Mouse (Mus musculus) cerebellum, postnatal 14 days (tissue): ENCODE measurements around the gene Evx2.

Source experiments
- DNase-seq, 2 experiments: peaks; one replicate each; pipeline ENCODE4 v3.0.0; 2021; ENCODE audit warnings: mixed read lengths in 2 of 2

Gene Evx2

DNA sequence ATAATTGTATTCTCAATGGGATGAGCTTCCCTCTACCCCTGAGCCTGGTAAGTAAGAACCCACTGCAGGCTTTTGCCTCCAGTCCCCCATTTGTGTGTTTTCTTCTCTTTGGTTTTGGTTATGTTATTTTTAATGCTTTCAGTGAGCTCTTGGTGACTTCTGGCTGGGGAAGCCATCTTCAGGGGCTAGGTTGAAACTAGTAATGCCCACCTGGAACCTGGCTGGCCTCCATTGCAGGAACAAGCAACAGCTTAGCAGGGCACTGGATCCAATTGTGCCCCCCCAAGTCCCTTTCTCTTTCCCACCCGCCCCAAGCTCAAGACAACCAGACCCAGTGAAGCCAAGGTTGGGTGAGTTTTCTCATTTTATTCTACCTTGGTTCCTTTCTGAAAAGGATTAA lies 36.0 kb upstream of the Evx2 start:
- DNase-seq, result no peak

DNA sequence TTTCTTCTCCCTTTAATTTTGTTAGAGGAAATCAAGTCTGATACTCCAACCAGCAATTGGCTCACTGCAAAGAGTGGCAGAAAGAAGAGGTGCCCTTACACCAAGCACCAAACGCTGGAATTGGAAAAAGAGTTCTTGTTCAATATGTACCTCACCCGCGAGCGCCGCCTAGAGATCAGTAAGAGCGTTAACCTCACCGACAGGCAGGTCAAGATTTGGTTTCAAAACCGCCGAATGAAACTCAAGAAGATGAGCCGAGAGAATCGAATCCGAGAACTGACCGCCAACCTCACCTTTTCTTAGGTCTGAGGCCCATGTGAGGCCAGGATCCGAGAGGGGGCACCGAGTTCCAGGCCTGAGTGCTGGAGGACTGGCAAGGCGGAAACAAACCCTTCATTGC lies 34.7 kb upstream of the Evx2 start:
- DNase-seq, result peak in 1 of 2 experiments; percentile 24

DNA sequence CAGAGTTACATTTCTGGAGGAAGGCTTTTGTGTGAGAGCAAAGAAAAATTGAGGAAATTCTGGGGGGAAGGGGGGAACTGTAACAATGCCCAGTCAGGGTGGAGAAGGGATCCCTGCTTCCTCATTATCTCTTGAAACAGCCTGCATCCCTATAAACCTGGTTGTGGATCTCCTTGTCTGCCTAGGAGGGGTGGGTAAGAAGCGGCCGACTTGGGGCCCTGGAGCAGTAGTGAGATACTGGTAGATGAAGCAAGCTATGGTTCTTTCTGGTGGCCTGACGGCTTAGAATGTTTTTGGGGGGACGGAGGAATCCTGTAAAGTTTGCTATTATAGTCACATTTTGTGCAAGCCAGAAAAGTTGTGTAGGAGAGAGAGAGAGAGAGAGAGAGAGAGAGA lies 34.1 kb upstream of the Evx2 start:
- no peak for DNase-seq

DNA sequence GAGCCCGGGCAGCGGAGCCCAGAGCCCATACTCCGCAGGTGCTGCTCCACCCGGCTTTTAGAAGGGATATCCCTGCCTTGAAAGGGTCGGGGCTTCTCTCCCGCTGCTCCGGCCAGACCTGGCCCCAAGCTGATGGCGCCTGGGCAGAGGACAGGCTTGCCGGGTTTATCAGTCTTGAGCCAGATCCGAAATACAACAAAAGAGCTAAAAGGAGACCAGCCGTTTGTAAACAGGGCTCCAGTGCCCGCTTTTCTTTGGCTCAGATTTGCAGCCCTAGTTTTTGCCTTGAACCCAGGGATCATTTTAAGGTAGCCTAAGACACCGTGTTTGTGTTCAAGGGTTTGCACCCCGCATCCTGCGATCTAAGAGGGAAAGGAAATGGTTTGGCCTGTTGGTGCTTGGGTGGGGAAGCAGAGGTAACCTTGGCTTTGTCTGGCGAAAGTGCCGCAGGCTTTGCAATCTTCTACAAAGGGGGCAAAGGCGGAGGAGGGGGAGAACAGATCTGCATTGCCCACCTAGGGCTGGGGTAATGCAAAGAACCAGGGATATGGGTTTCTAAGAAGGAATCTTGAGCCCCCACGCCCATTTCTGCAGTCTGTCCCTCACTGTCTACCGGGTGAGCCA lies 33.6 kb upstream of the Evx2 start:
- no peak for DNase-seq

DNA sequence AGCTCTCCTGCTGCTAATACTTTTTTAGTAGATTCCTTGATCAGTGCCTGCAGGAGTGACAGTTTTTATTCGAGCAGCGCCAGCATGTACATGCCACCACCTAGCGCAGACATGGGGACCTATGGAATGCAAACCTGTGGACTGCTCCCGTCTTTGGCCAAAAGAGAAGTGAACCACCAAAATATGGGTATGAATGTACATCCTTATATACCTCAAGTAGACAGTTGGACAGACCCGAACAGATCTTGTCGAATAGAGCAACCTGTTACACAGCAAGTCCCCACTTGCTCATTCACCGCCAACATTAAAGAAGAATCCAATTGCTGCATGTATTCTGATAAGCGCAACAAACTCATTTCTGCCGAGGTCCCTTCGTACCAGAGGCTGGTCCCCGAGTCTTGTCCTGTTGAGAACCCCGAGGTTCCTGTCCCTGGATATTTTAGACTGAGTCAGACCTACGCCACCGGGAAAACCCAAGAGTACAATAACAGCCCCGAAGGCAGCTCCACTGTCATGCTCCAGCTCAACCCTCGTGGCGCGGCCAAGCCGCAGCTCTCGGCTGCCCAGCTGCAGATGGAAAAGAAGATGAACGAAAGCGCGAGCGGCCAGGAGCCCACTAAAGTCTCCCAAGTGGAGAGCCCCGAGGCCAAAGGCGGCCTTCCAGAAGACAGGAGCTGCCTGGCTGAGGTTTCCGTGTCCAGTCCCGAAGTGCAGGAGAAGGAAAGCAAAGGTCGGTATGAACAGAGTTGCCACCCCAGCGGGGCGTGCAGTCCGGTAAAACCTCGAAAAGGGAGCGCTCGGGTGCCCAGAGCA lies 32.8 kb upstream of the Evx2 start:
- no peak for DNase-seq

DNA sequence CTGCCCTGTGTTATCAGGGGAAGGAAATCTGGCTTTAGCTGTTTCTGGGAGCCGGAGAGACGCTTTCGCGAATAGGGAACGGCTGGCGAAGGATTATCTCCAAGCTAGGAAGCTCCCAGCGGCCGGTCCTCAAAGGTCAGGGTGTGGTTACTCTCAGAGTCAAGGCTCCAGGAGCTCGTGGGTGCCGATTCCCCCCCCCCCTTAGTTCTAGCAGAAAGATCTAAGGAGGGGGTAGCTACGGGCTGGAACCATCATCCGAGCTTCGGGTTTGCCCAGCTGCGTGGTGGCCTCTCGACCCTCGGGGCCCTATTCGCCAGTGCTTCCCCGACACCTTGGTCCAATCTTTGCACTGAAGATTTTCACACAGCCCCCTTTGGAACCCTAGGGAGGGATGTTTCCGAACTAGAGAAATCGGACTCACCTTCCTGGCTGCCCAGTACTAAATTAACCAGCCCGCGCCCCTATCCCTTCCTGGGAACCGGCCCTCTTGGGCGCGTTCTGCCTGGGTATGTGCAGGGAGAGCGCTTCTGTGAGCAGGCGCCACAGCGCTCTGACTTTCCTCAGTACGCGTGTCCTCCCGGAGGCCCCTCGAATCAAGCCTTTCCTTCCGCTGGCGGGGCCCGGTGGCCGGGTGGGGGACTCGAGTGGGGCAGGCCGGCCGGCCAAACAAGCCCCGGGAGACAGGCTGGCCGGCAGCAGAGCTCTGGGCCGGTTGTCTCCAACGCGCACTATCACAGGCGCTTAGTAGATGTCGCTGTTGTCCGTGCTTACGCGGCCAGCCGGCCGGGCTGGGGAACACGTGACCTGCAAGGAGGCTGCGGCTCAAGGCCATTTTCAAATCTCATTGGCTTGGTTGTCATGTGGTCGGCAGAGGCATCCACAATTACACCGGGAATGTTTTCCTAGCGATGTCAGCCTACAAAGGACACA lies 31.9 kb upstream of the Evx2 start, which contains the start of gene Hoxd10:
Gene Hoxd10 (plus strand): TSS at position 903 of the 930 bp plus-strand sequence.
- no peak for DNase-seq

DNA sequence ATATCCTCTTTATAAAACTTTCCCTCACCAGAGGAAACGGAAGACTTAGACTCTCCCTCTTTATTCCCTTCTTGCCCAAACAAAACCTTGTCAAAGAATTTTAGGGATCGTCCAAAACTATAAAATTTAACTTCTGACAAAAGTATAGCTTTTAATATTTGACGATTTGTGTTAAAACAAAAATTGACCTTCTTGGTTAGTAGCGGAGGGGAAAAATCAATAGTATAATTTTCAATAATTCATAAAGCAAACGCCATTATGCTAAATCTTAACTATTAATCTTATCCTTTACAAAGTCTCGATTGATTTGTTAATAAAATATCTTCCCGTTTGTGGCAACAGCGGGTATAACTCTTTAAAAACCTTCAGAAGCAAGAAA lies 31.0 kb upstream of the Evx2 start:
- DNase-seq, result no peak

DNA sequence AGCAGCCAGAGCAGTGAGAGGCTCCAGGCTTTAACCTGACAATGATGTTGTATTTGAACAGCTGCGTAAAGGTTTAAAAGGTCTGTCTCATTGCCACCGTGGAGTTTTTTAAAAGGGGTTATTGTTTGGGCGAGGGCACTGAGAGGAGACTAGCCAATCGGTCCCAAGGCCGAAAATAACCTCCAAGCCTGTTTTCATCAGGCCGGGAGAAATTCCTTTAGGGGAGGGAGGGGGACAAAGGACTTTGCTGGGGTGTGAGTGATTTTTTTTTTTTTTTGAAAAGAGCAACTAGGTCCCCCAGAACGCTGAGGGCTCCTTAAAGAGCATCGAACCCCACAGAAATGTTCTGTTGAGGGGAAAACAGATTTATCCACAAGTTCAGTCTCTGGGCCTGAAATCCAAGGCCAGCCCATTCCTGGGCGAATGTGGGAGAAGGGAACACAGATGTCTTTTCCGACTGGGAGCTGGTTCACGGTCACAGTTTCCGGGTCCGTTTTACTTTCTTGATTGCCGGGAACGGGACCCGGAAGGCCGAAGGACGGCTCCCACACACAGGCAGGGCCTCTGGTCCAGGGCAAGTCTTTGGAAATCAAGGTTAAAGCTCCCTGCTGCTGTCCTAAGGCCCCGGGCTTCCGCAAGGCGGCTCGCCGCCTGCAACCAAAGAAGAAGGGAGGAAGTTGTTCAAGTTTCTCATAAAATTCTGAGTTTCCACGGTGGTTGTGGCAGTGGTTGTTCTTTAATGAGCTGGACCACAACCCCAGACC lies 30.4 kb upstream of the Evx2 start:
- no peak for DNase-seq

DNA sequence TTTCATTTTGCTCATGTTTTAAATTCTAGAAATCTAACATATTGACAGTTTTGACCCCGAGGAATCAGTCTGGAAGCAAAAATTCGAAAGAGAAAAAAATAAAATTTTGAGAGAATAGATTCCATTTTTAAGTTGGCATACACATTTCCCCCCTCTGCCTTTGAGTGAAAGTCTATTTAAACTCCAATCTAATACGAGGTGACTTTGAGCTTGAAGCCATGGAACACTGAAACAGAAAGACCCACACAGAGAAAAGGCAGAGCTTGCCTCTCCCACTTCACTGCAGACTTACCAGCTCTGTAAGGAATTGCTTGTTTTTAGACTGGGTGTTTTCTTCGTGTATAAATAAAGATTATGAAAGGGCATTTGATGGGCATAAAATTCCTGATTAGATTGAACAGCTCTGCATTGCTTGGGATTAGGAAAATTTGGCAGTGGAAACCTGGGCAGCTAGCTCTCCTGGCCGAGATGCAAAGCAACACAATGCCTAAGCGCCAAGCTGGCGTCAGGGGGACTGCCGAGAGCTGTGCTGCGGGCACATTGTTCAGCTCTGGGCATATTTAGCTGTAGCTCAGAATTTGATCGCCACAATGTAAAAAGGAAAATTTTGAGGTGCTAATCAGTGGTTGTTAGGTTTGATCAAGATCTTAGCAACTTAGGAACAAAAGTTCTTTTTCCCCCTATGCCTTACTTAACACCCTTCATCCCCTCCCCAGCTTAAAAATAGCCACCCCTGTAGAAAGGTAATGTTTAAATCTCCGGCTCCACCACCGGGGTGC lies 29.6 kb upstream of the Evx2 start:
- no peak for DNase-seq

DNA sequence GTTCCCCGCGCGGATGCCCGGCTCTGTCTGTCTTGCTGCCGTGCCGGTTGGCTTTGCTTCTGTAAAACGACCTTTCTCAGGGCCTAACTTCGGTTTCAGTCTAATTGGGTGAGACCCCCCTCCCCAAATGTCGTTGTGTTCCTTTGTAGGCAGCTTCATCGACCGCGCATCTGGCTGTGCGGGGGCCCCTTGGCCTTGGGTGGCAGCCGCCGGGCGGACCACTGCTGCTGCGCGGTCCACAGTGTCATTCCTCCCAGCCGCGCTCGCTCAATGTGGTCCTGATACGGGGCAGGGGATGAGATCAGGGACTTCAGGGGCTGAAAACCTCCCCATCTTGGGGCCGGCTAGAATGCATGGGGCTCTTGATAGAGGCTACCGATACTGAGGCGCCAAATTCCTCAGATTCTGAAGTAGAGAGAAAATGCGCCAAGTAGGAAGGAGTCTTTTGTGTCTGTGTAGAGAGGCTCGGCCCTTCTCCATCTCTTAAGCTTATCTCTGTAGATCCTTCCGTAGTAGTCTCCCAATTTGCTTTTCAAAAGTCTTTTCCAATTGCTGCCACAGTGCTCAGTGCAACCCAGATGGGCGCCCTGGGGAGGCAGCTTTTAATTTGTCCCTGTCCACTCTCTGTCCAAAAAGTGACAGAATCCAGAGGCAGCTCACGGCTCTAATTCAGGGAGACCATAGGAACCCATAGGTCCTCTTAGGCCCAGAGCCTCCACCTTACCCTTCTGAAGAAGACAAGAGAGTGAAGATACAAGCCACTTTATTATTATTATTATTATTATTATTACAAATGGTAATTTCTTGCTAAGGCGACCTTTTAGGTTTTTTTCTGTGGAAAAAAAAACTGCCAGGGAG lies 28.6 kb upstream of the Evx2 start:
- DNase-seq, result no peak

DNA sequence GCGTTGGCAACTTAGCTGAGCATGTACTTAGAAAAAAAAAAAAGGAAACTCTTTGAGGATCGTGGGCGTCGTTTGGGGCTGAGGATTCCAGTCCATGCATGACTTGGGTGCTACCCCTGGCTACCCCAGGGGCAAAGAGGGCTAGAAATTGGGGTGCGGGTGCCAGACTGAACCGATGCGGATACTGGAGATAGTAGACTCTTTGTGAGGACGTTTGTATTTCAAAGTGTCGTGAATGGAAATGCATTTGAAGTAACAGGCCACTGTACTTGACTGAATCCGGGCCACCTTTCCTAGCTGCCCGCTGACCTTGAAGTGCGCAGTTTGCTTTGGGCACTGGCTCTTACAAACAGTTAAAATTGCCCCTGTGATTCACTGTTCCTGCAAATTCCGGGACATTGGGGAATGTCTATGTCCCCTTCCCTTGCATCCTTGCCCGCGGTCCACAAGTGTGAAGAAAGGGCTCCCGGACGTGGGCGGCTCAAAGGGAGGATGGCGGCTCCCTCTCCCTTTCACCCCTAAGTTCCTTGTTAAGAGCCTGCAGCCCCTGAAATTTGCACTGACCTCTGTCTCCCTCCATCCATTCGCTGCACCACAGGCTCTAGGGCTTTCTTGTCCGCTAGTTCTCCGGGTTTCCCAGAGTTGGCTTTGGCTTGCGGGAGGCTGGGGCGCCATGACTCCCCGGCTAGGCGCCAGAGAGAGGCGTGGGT lies 27.8 kb upstream of the Evx2 start:
- no peak for DNase-seq

DNA sequence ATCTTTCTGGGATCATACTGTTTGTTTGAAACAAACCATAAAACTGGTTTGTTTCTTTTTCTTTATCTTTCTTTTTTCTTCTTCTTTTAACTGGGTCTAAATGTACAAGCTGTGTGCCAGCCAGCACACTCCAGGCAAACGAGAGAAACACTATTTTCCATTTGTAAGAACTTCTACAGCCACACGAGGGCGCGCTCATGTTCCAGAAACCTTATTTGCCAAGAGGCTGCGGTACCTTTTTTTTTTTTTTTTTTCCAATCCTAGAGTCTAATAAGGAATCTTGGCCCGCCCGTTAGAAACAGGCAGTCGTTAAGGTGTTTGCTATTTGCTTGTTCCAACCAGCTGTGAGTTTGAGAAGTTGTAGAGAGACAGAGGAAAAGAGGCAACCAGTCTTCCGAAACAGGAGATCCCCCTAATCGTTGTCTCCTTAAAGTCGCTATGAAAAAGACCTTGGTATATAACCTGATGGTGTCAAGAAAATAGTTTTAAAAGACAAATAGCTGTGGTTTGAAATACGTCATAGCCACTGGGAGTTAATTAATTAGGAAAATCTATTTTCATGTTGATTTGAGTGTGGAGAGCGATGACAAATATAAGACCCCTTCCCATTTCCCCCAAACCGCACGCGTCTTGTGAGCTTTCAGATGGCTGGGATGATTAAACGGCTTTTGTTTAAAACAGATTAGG lies 27.1 kb upstream of the Evx2 start:
- peak in 1 of 2 experiments; percentile 73 for DNase-seq

DNA sequence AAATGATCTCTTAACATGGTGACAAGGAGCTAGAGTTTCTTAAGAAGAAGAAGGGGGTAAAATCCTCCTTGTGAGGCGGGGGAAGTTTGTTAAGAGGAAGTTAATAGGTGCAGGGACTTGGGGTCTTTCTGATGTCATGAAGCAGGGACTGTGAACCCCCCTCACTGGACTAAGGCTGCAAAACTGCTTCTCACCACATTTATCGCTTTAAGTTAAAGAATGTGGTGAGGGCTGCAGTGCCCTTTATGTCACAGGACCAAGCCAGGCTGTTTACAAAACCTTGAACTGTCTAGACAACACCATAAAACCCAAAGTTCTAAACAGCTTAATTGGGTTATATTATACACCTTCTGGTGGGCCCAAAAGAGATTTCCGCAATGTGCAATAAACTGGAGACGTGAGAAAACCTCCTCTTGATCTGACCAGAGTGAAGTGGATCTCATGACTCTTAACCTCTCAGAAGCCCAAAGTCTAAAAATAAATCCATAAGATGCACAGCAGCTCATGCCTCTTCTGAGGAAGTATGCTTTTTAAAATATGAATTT lies 25.8 kb upstream of the Evx2 start:
- no peak for DNase-seq

DNA sequence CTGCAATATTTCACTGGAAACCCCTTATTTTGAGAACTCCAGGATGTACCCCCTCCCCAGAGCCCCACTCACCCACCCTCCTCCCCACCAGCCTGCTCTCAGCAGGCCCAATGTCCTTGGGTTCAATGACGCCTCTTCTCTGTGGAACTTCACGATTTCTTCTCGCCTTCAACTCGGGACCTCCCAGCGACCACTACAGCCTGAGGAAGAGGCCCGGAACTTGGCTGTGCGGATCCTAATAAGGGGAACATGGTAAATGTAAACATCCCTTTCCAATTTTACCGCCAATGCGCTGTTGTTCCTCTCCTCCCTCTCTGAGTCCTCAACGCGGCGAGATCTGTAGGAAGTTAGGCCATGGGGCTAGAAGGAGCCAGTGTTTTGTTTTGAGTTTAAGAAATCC lies 24.7 kb upstream of the Evx2 start:
- DNase-seq, result no peak

DNA sequence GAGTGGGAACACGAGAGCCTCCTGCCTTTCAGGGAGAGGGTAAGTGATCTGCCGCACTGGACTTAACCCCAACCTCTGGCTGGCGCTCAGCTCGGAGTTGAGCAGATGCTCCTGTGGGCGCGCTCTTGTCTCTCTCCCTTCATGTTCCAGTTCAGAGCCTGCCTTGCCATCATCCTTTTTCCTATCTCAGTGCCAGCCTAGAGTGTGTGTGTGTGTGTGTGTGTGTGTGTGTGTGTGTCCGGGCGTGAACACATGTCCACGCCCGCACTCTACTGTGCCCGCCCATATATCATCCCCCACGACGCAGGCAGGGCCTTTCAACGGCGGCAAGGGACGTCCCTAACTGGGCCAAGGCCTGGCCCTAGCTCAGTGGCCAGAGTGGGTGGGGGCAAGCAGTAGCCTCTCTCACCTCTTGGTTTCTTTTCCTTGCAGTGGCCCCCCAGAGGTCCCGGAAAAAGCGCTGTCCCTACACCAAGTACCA lies 24.2 kb upstream of the Evx2 start:
- DNase-seq, result no peak

DNA sequence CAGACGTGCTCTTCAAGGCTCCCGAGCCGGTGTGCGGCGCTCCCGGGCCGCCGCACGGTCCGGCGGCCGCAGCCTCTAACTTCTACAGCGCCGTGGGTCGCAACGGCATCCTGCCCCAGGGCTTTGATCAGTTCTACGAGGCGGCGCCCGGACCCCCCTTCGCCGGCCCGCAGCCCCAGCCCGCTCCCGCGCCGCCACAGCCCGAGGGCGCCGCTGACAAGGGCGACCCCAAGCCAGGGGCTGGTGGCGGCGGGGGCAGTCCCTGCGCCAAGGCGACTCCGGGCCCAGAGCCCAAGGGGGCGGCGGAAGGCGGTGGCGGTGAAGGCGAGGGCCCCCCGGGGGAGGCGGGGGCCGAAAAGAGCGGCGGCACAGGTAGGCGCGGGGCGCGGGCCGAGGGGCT lies 23.4 kb upstream of the Evx2 start:
- no peak for DNase-seq

DNA sequence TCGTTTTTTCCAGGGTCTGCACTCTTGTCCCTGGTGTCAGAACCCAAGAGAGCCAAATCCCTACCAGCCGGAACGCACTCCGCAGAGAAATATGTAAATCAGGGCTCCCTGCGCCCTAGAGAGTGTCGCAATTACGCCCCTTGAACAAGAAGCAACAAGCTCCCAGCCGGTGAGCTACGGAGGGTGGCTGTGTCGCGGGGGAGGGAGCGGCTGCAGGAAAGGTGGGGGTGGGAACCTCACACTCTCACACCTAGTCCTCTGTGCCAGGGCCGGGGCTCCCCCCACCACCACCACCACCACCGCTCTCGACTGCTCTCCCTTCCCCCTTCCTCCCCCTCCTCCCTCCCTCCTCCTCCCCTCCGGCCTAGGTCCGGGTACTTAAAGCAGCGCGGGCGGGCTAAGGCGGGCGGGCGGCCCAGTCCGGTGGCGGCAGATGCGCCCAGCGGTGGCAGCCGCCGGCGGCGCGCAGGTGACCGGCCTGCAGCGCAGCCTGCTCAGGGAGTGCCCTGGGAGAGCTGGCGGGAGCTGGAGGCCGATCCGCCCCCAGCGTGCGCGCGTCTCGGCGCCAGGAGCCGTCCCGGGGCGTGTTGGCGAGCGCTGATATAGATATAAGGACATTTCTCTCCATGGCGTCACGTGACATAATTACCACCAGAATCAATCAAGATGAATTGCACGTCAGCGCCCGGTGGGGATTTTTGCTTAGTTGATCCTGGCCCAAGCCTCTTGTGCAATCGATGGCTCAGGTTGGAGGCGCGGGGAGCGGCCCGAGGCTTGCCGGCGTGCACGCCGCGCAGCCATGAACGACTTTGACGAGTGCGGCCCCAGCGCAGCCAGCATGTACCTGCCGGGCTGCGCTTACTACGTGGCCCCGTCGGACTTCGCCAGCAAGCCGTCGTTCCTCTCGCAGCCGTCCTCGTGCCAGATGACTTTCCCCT lies 22.5 kb upstream of the Evx2 start:
- DNase-seq, result no peak
